Mouse (Mus musculus): ENCODE measurements around the gene Ang4. TPM values are rescaled to one million over a fixed set of nuclear protein-coding genes. Genes with fewer than 3 reads are reported as not detected.
A peak's percentile ranks its signal among the peaks of the same experiment; 100 is the strongest.
"Not testable (repeated sequence)": the region's sequence is repeated elsewhere in the genome, so short reads cannot be mapped to it uniquely, and the experiment has no call there.

Gene Ang4
- polyA plus RNA-seq (2016; fragmentation: Nextera tagmentation; extraction: Ambion mirVana), result not detected in 2 replicates

GRCm38 (mm10) chr14:51773490-51773889 lies at the start of gene Ang4:
Ang4 (minus strand) TSS chr14:51773590.
- Histone ChIP-seq H3K27ac (no peak within 1 kb of the TSS), H3K4me3 (no peak within 1 kb of the TSS), H3K9me3 (no peaks in the 10 kb centered on the region), H3K27me3 (ENCODE audit: poor library complexity, severe bottlenecking) (no peaks in the 10 kb centered on the region), H3K36me3 (replicated peaks) (no peaks in the 10 kb centered on the region), H3K4me1 (no peaks in the 10 kb centered on the region)
- no peak for DNase-seq (ENCODE audit: extremely low spot score, low spot score)
- WGBS, result 81% methylated on average over 5 of the region's 5 CpGs

- Histone ChIP-seq H3K36me3 (replicated peaks) (no peaks in the 10 kb centered on the region), H3K4me1 (no peaks in the 10 kb centered on the region), H3K27ac (no peak within 1 kb of the TSS), H3K9me3 (no peaks in the 10 kb centered on the region), H3K4me3 (no peak within 1 kb of the TSS), H3K27me3 (ENCODE audit: poor library complexity, severe bottlenecking) (no peaks in the 10 kb centered on the region)
- WGBS, result 83% methylated on average over 2 of the region's 2 CpGs
- DNase-seq (ENCODE audit: extremely low spot score, low spot score), result no peak
Observed at GRCm38 (mm10) chr14:51799746-51800145, 26.4 kb upstream of the Ang4 start, which contains the start of gene AY358078. AY358078 (plus strand) TSS chr14:51800046.

GRCm38 (mm10) chr14:51794106-51794505 lies 20.7 kb upstream of the Ang4 start:
- H3K36me3 ChIP-seq (replicated peaks), result no peaks in the 10 kb centered on the region
- no peaks in the 10 kb centered on the region for H3K4me1 ChIP-seq
- DNase-seq (ENCODE audit: extremely low spot score, low spot score), result no peak
- H3K4me3 ChIP-seq, result no peak overlapping the region
- no peaks in the 10 kb centered on the region for H3K27me3 ChIP-seq (ENCODE audit: poor library complexity, severe bottlenecking)
- H3K9me3 ChIP-seq, result no peaks in the 10 kb centered on the region
- H3K27ac ChIP-seq, result no peak overlapping the region
- WGBS, result 88% methylated on average over 2 of the region's 2 CpGs

GRCm38 (mm10) chr14:51789196-51789595 lies 15.8 kb upstream of the Ang4 start:
- no peaks in the 10 kb centered on the region for H3K36me3 ChIP-seq (replicated peaks)
- 83% methylated on average over 2 of the region's 2 CpGs for WGBS
- H3K27me3 ChIP-seq (ENCODE audit: poor library complexity, severe bottlenecking), result no peaks in the 10 kb centered on the region
- no peak overlapping the region for H3K4me3 ChIP-seq
- no peaks in the 10 kb centered on the region for H3K4me1 ChIP-seq
- no peak for DNase-seq (ENCODE audit: extremely low spot score, low spot score)
- H3K27ac ChIP-seq, result no peak overlapping the region
- H3K9me3 ChIP-seq, result no peaks in the 10 kb centered on the region

- H3K9me3 ChIP-seq, result no peaks in the 10 kb centered on the region
- WGBS, result 94% methylated on average over 5 of the region's 5 CpGs
- H3K27ac ChIP-seq, result no peak overlapping the region
- DNase-seq (ENCODE audit: extremely low spot score, low spot score), result no peak
- no peak overlapping the region for H3K4me3 ChIP-seq
- no peaks in the 10 kb centered on the region for H3K27me3 ChIP-seq (ENCODE audit: poor library complexity, severe bottlenecking)
- no peaks in the 10 kb centered on the region for H3K4me1 ChIP-seq
- H3K36me3 ChIP-seq (replicated peaks), result no peaks in the 10 kb centered on the region
Observed at GRCm38 (mm10) chr14:51787061-51787460, 13.7 kb upstream of the Ang4 start.

GRCm38 (mm10) chr14:51786335-51786734 lies 12.9 kb upstream of the Ang4 start:
- H3K27ac ChIP-seq, result no peak overlapping the region
- H3K4me1 ChIP-seq, result no peaks in the 10 kb centered on the region
- DNase-seq (ENCODE audit: extremely low spot score, low spot score), result no peak
- H3K36me3 ChIP-seq (replicated peaks), result no peaks in the 10 kb centered on the region
- H3K4me3 ChIP-seq, result no peak overlapping the region
- no peaks in the 10 kb centered on the region for H3K9me3 ChIP-seq
- 76% methylated on average over 4 of the region's 4 CpGs for WGBS
- H3K27me3 ChIP-seq (ENCODE audit: poor library complexity, severe bottlenecking), result no peaks in the 10 kb centered on the region

GRCm38 (mm10) chr14:51778865-51779481 lies 5.6 kb upstream of the Ang4 start:
- H3K27me3 ChIP-seq (ENCODE audit: poor library complexity, severe bottlenecking), result no peaks in the 10 kb centered on the region
- no peak for DNase-seq (ENCODE audit: extremely low spot score, low spot score)
- no peaks in the 10 kb centered on the region for H3K9me3 ChIP-seq
- no peaks in the 10 kb centered on the region for H3K4me1 ChIP-seq
- H3K4me3 ChIP-seq, result no peak overlapping the region
- H3K36me3 ChIP-seq (replicated peaks), result no peaks in the 10 kb centered on the region
- whole genome bisulfite sequencing, result 86% methylated on average over 4 of the region's 4 CpGs
- H3K27ac ChIP-seq, result no peak overlapping the region

- no peaks in the 10 kb centered on the region for H3K36me3 ChIP-seq (replicated peaks)
- 92% methylated on average over 1 of the region's 1 CpGs for WGBS
- no peak overlapping the region for H3K27ac ChIP-seq
- H3K4me3 ChIP-seq, result no peak overlapping the region
- H3K9me3 ChIP-seq, result no peaks in the 10 kb centered on the region
- DNase-seq (ENCODE audit: extremely low spot score, low spot score), result no peak
- H3K4me1 ChIP-seq, result no peaks in the 10 kb centered on the region
- no peaks in the 10 kb centered on the region for H3K27me3 ChIP-seq (ENCODE audit: poor library complexity, severe bottlenecking)
Observed at GRCm38 (mm10) chr14:51777791-51778190, 4.4 kb upstream of the Ang4 start.

- not testable (repeated sequence) for H3K4me3 ChIP-seq; H3K27me3 ChIP-seq (ENCODE audit: poor library complexity, severe bottlenecking); H3K36me3 ChIP-seq (replicated peaks); DNase-seq (ENCODE audit: extremely low spot score, low spot score); H3K9me3 ChIP-seq; H3K4me1 ChIP-seq; H3K27ac ChIP-seq
- 97% methylated on average over 1 of the region's 1 CpGs for WGBS
Observed at GRCm38 (mm10) chr14:51771378-51771777, 2.0 kb downstream of the Ang4 start.

GRCm38 (mm10) chr14:51755944-51756343 lies 17.4 kb downstream of the Ang4 start:
- H3K4me1 ChIP-seq, result no peaks in the 10 kb centered on the region
- H3K27ac ChIP-seq, result no peak overlapping the region
- no peak overlapping the region for H3K4me3 ChIP-seq
- no peak for DNase-seq (ENCODE audit: extremely low spot score, low spot score)
- no peaks in the 10 kb centered on the region for H3K36me3 ChIP-seq (replicated peaks)
- WGBS, result 59% methylated on average over 2 of the region's 2 CpGs
- no peaks in the 10 kb centered on the region for H3K27me3 ChIP-seq (ENCODE audit: poor library complexity, severe bottlenecking)
- no peaks in the 10 kb centered on the region for H3K9me3 ChIP-seq

- 2% methylated on average over 42 of the region's 42 CpGs for WGBS
- Histone ChIP-seq H3K36me3 (replicated peaks) (no peaks in the 10 kb centered on the region), H3K9me3 (no peaks in the 10 kb centered on the region), H3K4me1 (peaks cover 37% of the 10 kb centered on the region), H3K27me3 (ENCODE audit: poor library complexity, severe bottlenecking) (peaks cover 59% of the 10 kb centered on the region), H3K27ac (no peak overlapping the region), H3K4me3 (peak overlapping the region; percentile 56)
- peak; percentile 34 for DNase-seq (ENCODE audit: extremely low spot score, low spot score)
Observed at GRCm38 (mm10) chr14:51740347-51741170, 32.8 kb downstream of the Ang4 start.

GRCm38 (mm10) chr14:51739150-51739993 lies 34.0 kb downstream of the Ang4 start:
- peak overlapping the region; percentile 56 for H3K4me3 ChIP-seq
- peaks cover 59% of the 10 kb centered on the region for H3K27me3 ChIP-seq (ENCODE audit: poor library complexity, severe bottlenecking)
- H3K4me1 ChIP-seq, result peaks cover 37% of the 10 kb centered on the region

More at GRCm38 (mm10) chr14:51739150-51739993, 34.0 kb downstream of the Ang4 start:
- Histone ChIP-seq H3K36me3 (replicated peaks) (no peaks in the 10 kb centered on the region), H3K9me3 (no peaks in the 10 kb centered on the region), H3K27ac (no peak overlapping the region)
- DNase-seq (ENCODE audit: extremely low spot score, low spot score), result no peak
- 3% methylated on average over 24 of the region's 24 CpGs for WGBS

Measured in forebrain, embryonic 10.5 days (tissue).